19 mouse cellular contexts compared by ENCODE assay signal in genomic region chr9:101940182-101940581, GRCm38 (mm10).
DNase-seq lines count a peak whose midpoint lies in the region; ATAC-seq and TF ChIP-seq lines count a peak whose summit lies in the region.
"Had no signal": no experiment of that assay in that cellular context is flagged by ENCODE, and none has a peak within 500 bp of the region (broad histone marks: within the 10 kb centered on the region; RNA-seq: fewer than 3 reads in every experiment).

No protein-coding gene starts in this region.

- H3K9ac ChIP-seq in liver, embryonic 14.5 days (replicated peaks) = no peak overlapping the region
- H3K9ac ChIP-seq in midbrain, embryonic 15.5 days = no peak overlapping the region
- H3K9ac ChIP-seq: embryonic facial prominence, embryonic 12.5 days; forebrain, embryonic 12.5 days; heart, embryonic 13.5 days; hindbrain, embryonic 13.5 days had no signal

- peak; percentile 23; the same call in 1 of the 2 replicates for ATAC-seq in common myeloid progenitor, adult 5-6 weeks (replicated peaks; ENCODE audit: low read depth, poor library complexity, severe bottlenecking)
- ATAC-seq in liver, embryonic 14.5 days (ENCODE audit: insufficient read depth) = peak; percentile 62
- 0 out of 2 replicates have a peak, but pooled peaks have one; percentile 15 for ATAC-seq in megakaryocyte progenitor cell, adult 5-6 weeks (replicated peaks; ENCODE audit: poor library complexity)
- ATAC-seq in midbrain, embryonic 15.5 days (replicated peaks) = no peak
- ATAC-seq: forebrain, embryonic 16.5 days; hindbrain, postnatal 0 days had no signal

- TF ChIP-seq CTCF in liver, embryonic 14.5 days (IDR thresholded peaks at IDR 0.05; ENCODE audit: low read depth) = no peak

- no peaks in the 10 kb centered on the region for H3K9me3 ChIP-seq in liver, embryonic 14.5 days (ENCODE audit: control insufficient read depth, low read length)
- H3K9me3 ChIP-seq in midbrain, embryonic 15.5 days = no peaks in the 10 kb centered on the region
- H3K9me3 ChIP-seq: embryonic facial prominence, embryonic 12.5 days; forebrain, embryonic 12.5 days; heart, embryonic 13.5 days; hindbrain, embryonic 13.5 days had no signal

- TF ChIP-seq EP300 in liver, embryonic 14.5 days (IDR thresholded peaks at IDR 0.05; ENCODE audit: low read depth) = peak; percentile 35; the same call in 1 of the 2 replicates

- peaks cover 9 to 12% of the 10 kb centered on the region in 2 experiments for H3K4me1 ChIP-seq in liver, embryonic 14.5 days (replicated peaks; ENCODE audit: control insufficient read depth in 2 of 2, insufficient read depth in 2 of 2, low read length in 1 of 2)
- peaks cover 23% of the 10 kb centered on the region; the same call in 1 of the 2 replicates for H3K4me1 ChIP-seq in midbrain, embryonic 15.5 days
- H3K4me1 ChIP-seq: embryonic facial prominence, embryonic 12.5 days; heart, embryonic 13.5 days had no signal

- no peak overlapping the region for H3K4me3 ChIP-seq in liver, embryonic 14.5 days (ENCODE audit: insufficient read depth in 1 of 2, low read depth in 2 of 2, low read length in 2 of 2)
- no peak overlapping the region for H3K4me3 ChIP-seq in midbrain, embryonic 15.5 days
- H3K4me3 ChIP-seq: embryonic facial prominence, embryonic 12.5 days; forebrain, embryonic 12.5 days; heart, embryonic 13.5 days; hindbrain, embryonic 13.5 days had no signal

- no peak overlapping the region for H3K27ac ChIP-seq in liver, embryonic 14.5 days
- H3K27ac ChIP-seq in midbrain, embryonic 15.5 days = no peak overlapping the region
- H3K27ac ChIP-seq: embryonic facial prominence, embryonic 12.5 days; forebrain, embryonic 12.5 days; heart, embryonic 13.5 days; hindbrain, postnatal 0 days had no signal

- no peaks in the 10 kb centered on the region for H3K36me3 ChIP-seq in liver, embryonic 14.5 days (replicated peaks; ENCODE audit: control insufficient read depth, insufficient read depth, low read depth)
- no peaks in the 10 kb centered on the region for H3K36me3 ChIP-seq in midbrain, embryonic 15.5 days (replicated peaks)
- H3K36me3 ChIP-seq: embryonic facial prominence, embryonic 12.5 days; forebrain, embryonic 12.5 days; heart, embryonic 13.5 days had no signal

- 19% methylated on average over 3 of the region's 3 CpGs for WGBS in liver, embryonic 14.5 days (ENCODE audit: insufficient replicate concordance)
- 81% methylated on average over 3 of the region's 3 CpGs for WGBS in midbrain, embryonic 15.5 days

- DNase-seq in c-Kit-positive CD71-positive TER-119-positive erythroid progenitor cells, embryonic 14.5 days (ENCODE audit: low spot score) = peak; percentile 7
- no peak for DNase-seq in liver, embryonic 14.5 days (ENCODE audit: low read depth in 3 of 3, low spot score in 3 of 3)
- DNase-seq in layer of hippocampus, adult 18-20 months (ENCODE audit: low spot score in 2 of 2) = no peak
- DNase-seq in layer of hippocampus, postnatal 36 days = no peak
- DNase-seq: adrenal gland, adult 2 months; adrenal gland, postnatal 25 days; cerebellum, adult 8-10 months; cerebellum, postnatal 14 days; gastrocnemius, postnatal 14 days; heart, postnatal 10 days had no signal

- no peak overlapping the region for H3K4me2 ChIP-seq in liver, embryonic 14.5 days (ENCODE audit: low read depth)
- no peak overlapping the region for H3K4me2 ChIP-seq in midbrain, embryonic 15.5 days
- H3K4me2 ChIP-seq: embryonic facial prominence, embryonic 12.5 days; forebrain, embryonic 12.5 days; heart, embryonic 13.5 days; hindbrain, embryonic 13.5 days had no signal

- H3K27me3 ChIP-seq in liver, embryonic 14.5 days (ENCODE audit: control insufficient read depth, insufficient read depth, low read length) = no peaks in the 10 kb centered on the region
- H3K27me3 ChIP-seq in midbrain, embryonic 15.5 days (replicated peaks) = no peaks in the 10 kb centered on the region
- H3K27me3 ChIP-seq: embryonic facial prominence, embryonic 12.5 days; forebrain, embryonic 12.5 days; heart, embryonic 13.5 days; hindbrain, embryonic 13.5 days had no signal
